Mouse (Mus musculus) CH12F3 (cell line): ENCODE results near the gene Rps6kl1.
"Not testable (repeated sequence)": the region's sequence is repeated elsewhere in the genome, so short reads cannot be mapped to it uniquely, and the experiment has no call there.

Source experiments
- in situ Hi-C: fragments of 300-500 bp; cut with MboI; formaldehyde crosslinking; loops from 2 replicates; pipeline ENCODE4 v1.14.3; 2020; ENCODE audit warnings: low sequenced_read_pairs

Rps6kl1 gene

GRCm38 (mm10) chr12:85175926-85176845 is 25.1 kb upstream of the Rps6kl1 start:
- in situ Hi-C loops = no loop called here

GRCm38 (mm10) chr12:85175087-85175675 is 24.1 kb upstream of the Rps6kl1 start:
- in situ Hi-C loops = no loop called here

GRCm38 (mm10) chr12:85174016-85174415 is 23.0 kb upstream of the Rps6kl1 start:
- in situ Hi-C loops = no loop called here

DNA sequence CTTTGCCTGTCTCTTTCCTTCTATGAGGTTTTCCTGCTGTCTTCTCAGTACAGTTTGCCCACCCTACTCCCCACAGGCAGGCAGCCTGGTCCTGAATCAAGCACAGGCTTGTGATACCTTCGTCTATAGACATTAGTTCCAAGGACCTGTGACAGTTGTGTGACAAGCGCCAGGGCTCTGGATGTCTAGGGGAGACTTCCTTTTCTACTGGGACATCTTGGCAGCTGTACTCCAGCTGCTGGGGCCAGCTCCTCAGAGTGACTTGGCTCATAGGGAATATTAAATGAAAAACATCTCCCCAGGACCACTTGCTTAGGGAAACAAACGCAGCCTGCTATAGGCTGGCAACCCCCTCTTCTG is 19.9 kb upstream of the Rps6kl1 start:
- in situ Hi-C loops = no loop called here

GRCm38 (mm10) chr12:85170284-85170947 is 19.4 kb upstream of the Rps6kl1 start:
- in situ Hi-C loops = no loop called here

GRCm38 (mm10) chr12:85169877-85170276 is 18.8 kb upstream of the Rps6kl1 start:
- in situ Hi-C loops = no loop called here

- in situ Hi-C loops = no loop called here
Observed at GRCm38 (mm10) chr12:85169117-85169858, 18.2 kb upstream of the Rps6kl1 start.

DNA sequence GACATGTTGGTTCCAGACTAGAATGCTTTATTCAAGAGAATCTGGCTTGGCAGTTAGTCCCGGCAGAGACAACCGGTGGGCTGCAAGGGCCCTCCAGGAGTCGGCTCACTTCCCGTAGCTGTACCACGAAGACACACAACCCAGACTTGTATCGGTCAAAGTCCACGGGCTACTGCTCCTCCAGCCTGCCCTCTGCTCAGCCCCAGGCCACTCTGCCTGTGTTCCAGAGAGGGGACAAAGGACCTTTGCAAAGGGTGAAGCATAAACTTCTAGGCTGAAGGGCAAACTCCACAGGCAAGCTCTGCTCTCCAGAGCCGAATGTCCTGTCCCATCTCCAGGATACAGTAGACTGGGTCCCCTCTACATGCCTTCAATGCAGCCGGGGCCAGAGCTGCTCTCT is 15.6 kb upstream of the Rps6kl1 start:
- in situ Hi-C loops = no loop called here

- in situ Hi-C loops = no loop called here
Observed at GRCm38 (mm10) chr12:85164996-85165395, 13.9 kb upstream of the Rps6kl1 start.

DNA sequence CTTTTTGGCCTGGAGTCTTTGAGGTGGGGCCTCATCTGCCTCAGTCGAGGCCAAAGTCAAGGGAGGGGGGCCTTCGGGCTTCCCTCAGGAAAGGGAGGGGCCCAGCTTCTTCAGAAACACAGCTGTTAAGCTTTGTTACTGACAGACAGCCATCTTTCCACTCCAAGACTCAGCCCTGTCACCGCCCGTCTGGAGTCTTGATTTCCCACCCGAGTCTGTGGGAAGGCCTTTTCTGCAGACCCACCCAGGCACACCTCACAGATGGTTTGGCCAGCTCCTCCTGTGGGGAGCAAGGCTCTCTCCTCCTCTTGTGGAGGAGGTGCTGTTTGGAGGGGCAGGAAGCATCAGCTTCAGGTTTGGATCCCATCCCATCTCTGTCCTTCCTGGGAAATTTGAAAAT is 8.5 kb upstream of the Rps6kl1 start:
- in situ Hi-C loops = loop anchor here (10.0 kb wide), 1 partner anchor 135 kb away; no protein-coding TSS in a partner anchor

- in situ Hi-C loops = loop anchor here (10.0 kb wide), 1 partner anchor 136 kb away; no protein-coding TSS in a partner anchor
Observed at GRCm38 (mm10) chr12:85158801-85159200, 7.7 kb upstream of the Rps6kl1 start.

- in situ Hi-C loops = loop anchor here (10.0 kb wide), 1 partner anchor 137 kb away; no protein-coding TSS in a partner anchor
Observed at GRCm38 (mm10) chr12:85157797-85158460, 6.9 kb upstream of the Rps6kl1 start.

DNA sequence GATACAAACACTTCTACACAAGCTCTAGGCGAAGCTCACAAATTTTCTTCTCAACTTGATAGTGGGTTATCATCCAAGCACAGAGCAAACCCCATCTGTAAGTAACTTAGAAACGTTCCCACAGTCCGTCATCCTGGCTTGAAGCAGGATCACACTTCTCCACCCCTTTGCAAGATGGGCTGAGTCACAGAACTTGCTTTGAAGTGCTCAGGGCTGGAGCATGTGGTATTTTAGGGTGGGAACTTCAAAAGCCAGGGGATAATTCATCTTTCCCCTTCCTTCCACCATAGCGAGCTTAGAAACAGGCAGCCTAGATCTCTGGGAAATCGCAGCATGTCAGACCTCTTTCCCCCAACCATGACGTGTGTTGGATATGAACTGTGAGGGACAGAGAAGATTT is 5.3 kb upstream of the Rps6kl1 start:
- in situ Hi-C loops = loop anchor here (10.0 kb wide), 1 partner anchor 138 kb away; no protein-coding TSS in a partner anchor

GRCm38 (mm10) chr12:85153011-85153410 is 1.9 kb upstream of the Rps6kl1 start:
- in situ Hi-C loops = loop anchor here (10.0 kb wide), 1 partner anchor 142 kb away; no protein-coding TSS in a partner anchor

DNA sequence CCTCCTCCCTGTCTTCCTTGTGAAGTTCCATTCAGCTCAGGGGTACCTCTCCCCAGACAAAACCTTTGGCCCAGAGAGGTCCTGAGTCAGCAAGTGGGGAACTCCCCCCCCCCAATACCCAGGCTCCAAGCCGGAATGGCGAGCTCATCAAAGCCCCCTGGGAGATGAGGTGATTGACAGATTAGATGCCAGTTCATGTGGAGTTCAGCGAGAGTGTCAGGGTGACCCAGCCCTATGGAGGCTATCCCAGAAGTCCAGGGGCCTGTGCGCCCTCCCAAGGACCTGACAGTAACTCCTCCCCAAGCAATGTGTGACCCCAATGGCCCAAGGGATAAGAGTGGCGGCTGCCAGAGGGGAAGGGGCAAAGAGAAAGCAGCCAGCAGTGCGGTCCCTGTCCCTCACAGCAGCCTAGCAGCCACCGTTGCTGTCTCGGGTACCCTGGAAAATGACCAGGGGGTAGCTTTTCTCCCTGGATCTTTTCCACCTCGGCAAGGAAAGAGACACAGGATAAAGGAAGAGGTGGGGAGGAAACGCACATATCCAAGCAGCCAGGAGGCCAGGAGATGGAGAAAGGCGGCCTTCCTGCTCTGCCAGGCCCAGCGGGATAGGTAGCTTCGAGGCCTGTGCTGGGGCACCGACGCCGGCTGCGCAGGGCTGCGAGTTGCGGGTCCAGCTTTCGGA is 603 bp downstream of the Rps6kl1 start:
- in situ Hi-C loops = loop anchor here (10.0 kb wide), 1 partner anchor 144 kb away; no protein-coding TSS in a partner anchor

DNA sequence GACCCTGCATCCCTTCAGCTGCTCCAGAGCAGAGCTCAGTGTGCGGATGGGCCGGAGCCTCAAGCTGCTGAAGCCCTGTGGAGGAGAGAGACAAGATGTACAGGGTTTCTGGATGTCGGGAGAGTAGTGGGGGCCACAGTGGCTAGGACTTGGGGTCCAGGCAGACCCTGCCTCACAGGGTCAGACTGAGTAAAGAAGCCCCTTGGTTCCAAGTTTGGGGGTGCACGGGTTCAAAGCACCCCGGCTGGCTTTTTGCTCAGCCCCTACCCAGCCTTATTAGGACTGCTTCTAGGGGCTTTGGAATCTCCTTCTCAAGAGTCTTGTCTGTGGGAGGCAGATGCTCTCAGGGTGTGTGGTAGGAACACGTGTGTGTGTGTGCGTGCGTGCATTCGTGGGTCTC is 4.2 kb downstream of the Rps6kl1 start:
- in situ Hi-C loops = no loop called here

GRCm38 (mm10) chr12:85146355-85146754 is 4.7 kb downstream of the Rps6kl1 start:
- in situ Hi-C loops = no loop called here

GRCm38 (mm10) chr12:85145630-85146029 is 5.4 kb downstream of the Rps6kl1 start:
- in situ Hi-C loops = no loop called here

GRCm38 (mm10) chr12:85144821-85145220 is 6.2 kb downstream of the Rps6kl1 start:
- in situ Hi-C loops = no loop called here

DNA sequence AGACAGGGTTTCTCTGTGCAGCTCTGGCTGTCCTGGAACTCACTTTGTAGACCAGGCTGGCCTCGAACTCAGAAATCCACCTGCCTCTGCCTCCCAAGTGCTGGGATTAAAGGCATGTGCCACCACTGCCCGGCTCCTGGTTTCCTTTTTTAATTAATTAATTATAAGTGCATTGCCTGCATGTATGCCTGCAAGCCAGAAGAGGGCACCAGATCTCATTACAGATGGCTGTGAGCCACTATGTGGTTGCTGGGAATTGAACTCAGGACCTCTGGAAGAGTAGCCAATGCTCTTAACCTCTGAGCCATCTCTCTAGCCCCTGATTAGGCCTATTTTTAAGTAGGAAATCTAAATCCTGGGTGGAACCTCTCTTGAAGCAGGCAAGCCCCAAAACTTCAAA is 6.8 kb downstream of the Rps6kl1 start:
- in situ Hi-C loops = not testable (repeated sequence)
